Mouse (Mus musculus) gastrocnemius, postnatal 4 days (tissue): ENCODE measurements around the gene Zbtb43. TPM values are rescaled to one million over a fixed set of nuclear protein-coding genes. Genes with fewer than 3 reads are reported as not detected.

ENCODE experiments used
- DNase-seq, 2 experiments: peaks; one replicate each; pipeline ENCODE4 v3.0.0; 2021 to 2022; ENCODE audit warnings: low spot score in 2 of 2, mixed read lengths in 2 of 2
- long read RNA-seq, 2 experiments: library from polyadenylated mRNA; stranded (forward); transcript quantifications; one replicate each; pipeline ENCODE4 v2.0.0; 2021
- total RNA-seq, 2 experiments: library from RNA; stranded (reverse); gene quantifications; 2 replicates each; pipeline ENCODE4 v1.2.3; 2021

The Zbtb43 gene
- total RNA-seq, result 10 to 100 TPM; 15.7 to 18.1 TPM
- long read RNA-seq, experiment 1, full-length matches to known transcripts, result 8 of 13 reads
- long read RNA-seq, experiment 1, partial matches to known transcripts, result 0 of 13 reads
- long read RNA-seq, experiment 1, other reads (novel, unspliced or antisense), result 5 of 13 reads
- long read RNA-seq, experiment 2, full-length matches to known transcripts, result 10 of 18 reads
- long read RNA-seq, experiment 2, partial matches to known transcripts, result 0 of 18 reads
- long read RNA-seq, experiment 2, other reads (novel, unspliced or antisense), result 8 of 18 reads

DNA sequence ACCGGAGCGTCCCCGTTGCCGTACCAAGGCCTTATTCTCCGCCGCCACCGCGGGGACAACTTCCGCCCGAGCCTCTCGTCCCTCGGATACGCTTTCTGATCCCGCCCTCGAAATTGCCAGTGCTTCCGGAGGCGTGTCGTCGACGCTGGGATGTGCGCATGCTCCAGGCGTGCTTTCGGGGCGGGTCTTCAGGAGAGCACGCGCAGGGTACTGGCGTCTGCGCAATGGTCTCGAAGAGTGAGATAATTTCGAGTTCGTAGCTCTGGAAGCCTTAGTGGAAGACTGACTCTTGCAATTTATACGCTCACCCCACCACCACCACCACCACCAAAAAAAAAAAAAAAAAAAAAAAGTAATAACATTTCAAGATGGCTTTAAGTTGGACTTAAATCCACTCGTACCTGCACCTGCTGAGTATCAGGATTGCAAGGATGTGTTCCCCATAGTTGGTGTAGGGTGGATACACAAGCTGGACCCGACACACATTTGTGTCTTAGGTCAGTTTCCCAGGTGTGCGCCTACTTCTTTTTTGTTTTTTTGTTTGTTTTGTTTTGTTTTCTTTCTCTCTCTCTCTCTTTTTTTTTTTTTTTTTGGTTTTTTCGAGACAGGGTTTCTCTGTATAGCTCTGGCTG is at the start of gene Zbtb43:
Zbtb43 (minus strand) TSS at position 94 of the 632 bp plus-strand sequence.
- peak; percentile 87 to 94 for DNase-seq

DNA sequence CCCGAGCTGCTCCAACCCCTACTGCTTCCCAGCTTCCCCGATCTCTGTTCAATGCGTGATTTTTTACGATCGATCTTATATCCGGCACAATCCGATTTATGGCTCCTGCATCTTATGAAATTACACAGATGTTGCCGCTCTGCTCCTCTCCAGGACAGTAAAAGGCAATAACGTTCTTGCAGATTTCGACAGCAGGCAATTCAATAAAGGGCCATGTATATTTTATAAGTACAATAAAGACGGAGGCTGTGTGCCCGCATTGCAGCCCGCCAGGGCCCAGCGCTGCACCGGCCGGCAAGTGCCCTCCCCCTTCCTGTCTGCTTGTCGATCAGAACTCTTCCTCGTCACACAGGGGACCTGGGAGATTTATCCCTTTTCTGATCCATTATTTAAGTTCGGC is 47.5 kb upstream of the Zbtb43 start:
- DNase-seq, result no peak

DNA sequence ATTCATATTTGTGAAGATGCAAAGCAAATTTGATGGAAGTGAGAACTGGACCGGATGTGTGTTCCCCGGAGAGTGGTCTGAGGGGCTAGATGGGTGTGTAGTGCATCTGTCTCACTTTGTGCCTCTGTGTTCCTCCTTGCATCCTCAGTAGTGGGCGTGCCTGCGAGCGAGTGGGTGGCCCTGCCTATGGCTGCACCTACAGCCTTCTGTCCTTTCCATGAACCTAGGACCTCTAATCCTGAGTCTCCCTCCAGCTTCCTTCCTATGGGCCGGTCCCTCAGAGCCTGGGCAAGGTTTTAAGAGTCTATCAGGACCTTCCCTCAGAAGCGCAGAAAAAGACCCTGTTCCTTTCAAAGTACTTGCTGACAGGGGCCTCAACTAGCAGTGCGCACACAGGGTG is 47.1 kb upstream of the Zbtb43 start:
- DNase-seq, result no peak

DNA sequence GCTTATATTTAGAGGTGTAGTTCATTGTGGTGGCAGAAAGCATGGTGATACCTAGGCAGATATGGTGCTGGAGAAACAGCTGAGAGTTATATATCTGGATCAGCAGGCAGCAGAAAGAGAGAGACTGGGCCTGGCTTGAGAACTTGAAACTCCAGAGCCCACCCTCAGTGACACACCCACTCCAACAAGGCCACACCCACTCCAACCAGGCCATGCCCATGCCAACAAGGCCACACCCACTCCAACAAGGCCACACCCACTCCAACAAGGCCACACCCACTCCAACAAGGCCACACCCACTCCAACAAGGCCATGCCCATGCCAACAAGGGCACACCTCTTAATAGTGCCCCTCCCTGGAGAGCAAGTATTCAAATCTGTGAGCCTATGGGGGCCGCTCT is 42.4 kb upstream of the Zbtb43 start:
- no peak for DNase-seq

DNA sequence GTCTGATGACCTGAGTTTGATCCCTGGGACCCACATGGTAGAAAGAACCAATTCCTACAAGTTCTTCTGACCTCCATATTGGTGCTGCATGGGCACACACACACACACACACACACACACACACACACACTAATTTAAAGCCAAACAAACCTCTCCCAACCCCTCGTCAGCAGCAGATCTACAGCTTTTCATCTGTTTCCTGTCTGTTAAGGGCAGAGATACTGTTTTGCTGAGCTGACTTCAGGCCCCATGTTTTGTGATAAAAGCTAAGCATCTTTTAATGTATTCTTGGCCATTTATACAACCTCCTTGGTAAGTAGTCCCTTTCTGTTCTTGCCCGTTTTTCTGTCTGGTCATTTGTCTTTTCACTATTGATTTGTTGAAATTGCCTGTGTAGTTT is 34.2 kb upstream of the Zbtb43 start:
- DNase-seq, result no peak

DNA sequence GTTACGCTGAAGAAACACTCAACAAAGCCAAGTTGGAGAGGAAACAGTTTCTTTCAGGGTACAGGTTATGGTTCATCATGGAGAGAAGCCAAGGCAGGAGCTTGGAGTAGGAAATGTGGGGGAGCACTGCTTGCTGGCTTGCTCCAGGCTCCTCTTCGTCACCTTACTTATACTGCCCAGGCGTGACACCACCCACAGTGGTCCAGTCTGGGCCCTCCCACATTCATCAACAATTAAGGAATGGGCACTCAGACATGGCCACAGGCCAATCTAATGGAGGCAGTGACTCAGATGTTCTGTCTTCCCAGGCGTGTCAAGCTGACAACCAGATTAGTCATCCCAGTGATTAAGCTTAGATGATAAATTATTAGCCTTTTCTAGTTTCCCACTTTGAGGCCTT is 29.9 kb upstream of the Zbtb43 start:
- DNase-seq, result no peak

DNA sequence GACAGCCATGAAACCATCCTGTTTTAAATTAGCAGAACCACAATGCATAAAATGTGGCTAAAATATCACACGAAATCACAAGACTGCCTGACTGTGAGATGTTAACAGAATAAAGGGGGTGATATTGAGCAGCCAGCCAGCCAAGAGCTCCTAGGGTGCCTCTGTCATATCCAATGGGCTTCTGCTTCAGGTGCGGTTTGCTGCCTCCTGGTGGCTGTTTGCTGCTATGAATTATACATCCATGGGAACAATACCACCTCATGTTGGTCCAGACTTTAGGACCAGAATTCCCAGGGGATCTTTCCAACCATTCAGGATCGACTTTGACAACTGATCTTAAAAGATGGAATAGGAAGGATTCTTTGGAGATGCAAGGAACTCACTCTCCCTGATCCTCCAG is 27.3 kb upstream of the Zbtb43 start:
- no peak for DNase-seq

DNA sequence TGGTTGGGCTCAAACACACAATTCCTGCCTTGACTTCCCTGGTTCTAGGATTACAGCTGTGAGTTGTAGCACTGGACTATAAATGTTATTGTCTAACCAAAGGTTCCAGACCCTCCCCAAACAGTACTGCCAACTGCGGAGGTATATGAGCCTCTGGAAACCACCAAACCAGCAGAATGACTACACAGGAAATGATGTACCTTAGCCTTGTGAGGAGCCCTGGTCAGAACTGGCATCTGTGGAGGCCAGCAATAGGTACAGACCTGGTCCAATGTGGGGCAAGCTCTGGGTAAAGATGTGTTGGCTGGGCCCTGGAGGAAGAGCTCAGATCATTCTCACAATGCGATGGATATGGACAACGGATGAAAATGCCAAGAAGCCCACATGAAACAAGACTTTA is 23.7 kb upstream of the Zbtb43 start:
- no peak for DNase-seq

DNA sequence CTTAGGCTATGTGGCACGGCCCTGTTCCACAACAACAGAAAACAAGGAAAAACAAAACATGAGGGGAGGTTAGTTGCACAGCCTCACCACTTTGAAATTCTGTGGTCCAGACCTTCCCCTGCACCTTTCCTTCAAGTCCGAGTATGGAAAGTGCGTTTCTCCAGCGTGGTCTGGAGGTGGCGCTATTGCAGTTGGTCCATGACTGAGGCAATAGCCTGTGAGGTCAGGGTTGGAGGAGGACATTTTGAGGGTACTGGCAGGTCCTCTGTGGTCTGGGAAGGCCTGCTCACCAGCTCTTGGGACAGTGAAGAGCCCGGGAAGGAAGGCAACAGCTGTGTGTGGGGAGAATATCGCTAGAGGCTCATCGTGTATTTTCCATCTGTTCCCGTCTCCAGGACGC is 21.2 kb upstream of the Zbtb43 start:
- DNase-seq, result no peak

DNA sequence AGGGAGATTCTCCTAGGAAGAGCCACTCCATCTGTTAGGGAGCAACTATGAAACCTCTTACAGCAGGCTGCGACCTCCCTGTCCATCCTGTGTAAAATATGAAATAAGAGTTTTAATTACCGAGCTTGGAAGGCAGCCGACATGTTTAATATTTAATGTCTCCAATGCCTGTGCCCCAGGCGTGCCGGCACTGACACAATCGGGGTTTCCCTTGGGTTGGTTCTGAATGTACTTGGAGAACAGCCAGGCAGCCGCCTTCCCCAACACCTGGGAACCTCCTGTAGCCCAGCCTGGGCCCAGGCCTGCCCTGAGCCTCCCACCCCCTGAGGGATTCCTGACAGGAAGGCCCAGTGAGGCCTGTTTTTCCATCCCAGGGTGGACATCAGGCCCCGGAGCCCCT is 19.0 kb upstream of the Zbtb43 start:
- no peak for DNase-seq

DNA sequence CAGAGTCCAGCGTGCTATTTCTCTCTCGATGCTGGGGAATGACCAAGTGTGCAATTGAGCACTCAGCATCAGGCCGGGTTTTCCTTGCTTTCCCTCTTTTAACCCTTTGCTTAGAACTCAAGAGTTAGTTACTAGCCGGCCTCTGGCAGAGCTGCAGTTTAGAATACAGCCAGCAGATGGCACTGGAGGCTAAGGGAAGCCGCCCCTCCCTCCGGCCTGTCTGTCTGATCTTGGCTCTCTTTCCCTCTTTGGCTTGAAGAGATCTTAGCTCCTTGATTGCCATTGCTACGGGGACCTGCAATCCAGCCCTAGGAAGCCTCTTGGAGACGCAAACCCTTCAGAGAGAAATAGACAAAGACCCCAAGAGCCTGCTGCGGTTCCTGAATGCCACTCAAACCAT is 18.5 kb upstream of the Zbtb43 start:
- DNase-seq, result peak; percentile 55 to 73

DNA sequence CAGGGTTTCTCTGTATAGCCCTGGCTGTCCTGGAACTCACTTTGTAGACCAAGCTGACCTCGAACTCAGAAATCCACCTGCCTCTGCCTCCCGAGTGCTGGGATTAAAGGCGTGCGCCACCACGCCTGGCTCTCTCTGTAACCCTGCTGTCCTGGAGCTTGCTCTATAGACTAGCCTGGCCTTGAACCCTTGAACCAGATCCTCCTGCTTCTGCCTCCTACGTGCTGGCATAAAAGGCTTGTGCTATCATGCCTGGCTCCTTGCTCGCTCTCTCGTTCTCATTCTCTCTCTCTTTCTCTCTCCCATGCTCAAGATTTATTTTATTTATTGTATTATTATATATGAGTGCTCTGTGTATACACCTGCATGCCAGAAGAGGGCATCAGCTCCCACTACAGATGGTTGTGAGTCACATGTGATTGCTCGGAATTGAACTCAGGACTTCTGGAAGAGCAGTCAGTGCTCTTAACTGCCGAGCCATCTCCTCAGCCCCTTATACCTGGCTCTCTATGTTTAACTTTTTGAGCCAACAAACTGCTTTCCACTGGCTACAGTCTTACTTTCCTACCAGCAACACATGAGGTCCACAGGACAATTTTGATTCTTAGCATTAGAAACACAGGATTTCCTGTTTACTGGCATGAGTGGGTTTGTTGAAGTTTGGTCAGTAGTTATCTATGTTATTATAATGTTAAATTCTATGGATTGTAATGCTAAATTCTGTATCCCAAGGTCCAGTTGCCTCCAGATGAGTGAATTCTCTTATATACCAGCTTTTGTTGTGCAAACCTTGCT is 9.8 kb upstream of the Zbtb43 start:
- no peak for DNase-seq

DNA sequence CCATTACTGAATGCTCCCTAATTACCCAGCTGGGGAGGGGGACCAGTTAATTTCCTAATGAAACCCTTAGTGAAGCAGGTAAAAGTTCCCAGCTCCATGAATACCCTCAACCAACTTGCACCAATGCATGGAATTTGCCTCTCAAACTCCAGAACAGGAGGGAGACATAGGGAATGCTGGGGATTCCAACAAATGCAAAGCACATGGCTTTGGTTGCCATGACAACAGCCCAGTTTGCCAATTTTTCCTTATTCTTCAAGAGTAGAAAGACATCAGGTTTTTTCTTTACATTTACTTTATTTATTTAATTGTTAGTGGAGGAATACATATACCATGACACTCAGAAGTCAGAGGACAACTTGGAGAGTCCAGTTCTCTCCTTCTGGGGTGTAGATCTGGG is 7.6 kb upstream of the Zbtb43 start:
- DNase-seq, result no peak

DNA sequence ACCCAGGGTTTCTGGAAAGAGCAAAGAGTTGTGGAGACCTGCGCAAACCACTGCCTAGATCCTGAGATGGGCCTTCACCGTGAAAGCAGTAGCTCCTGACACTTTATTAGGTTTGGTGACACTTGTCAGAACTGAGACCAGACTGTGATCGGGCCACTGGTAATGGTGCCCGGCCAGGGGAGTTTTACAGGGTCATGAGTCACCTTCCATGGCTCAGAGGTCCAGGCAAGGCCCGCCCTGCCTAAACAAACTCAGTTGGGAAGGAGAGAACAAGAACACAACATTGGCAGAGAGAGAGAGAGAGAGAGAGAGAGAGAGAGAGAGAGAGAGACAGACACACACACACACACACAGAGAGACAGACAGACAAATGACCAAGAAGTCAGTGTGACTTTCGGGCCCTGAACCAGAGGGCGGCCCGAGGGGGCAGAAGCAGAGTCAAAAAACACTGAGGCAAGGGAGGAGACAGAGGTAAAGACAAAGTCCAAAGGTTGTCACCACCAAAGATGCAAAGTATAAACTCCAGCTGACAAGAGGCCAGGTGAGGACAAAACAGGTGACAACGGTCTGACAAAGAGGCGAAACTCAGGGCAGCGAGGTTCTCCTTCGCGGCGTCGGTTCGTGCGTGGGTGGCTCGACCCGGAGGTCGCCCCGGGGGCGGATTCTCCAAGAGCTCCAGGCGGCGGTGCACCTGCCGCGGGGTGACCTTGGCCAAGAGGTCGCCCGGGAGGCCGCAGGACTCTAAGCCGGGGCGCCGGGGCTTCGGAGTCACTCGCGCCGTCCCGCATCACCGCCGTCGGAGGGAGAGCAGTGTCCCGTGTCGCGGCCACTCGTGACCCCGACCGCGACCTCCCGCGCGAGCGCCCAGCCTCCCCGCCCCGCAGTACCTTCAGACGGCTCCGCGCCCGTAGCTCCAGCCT is 553 bp downstream of the Zbtb43 start:
- no peak for DNase-seq

DNA sequence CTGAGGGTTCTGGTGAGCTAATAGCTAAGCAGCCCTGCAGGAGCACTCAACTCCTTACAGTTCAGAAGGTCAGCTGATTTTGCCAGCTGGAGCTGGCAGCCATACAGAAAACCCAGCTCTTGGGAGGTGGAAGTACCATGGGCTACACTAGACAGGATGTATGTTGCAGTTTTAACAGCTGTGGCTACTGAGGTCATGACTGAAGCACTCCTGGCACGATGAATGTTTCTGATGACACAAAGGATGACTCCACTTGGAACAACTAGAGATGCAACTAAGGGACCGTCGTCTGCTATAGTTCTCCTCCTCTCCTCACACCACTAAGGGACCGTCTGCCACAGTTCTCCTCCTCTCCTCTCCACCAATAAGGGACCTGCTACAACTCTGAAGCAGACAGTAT is 2.4 kb downstream of the Zbtb43 start:
- DNase-seq, result no peak

DNA sequence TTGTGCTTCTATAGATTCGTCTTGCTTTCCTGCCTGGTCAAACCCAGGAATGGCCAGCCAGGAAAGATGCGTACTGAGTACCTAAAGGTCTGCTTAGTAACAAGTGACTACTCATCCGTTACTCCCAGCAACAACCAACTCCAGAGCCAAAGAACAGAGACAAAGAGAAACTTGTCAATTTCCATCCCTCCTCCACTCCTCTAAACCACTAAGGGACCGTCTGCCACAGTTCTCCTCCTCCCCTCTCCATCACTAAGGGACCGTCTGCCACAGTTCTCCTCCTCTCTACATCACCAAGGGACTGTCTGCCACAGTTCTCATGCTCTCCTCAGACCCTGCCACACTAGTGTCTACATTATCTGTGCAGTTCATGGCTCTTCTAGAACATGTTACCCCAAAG is 3.1 kb downstream of the Zbtb43 start:
- DNase-seq, result no peak

DNA sequence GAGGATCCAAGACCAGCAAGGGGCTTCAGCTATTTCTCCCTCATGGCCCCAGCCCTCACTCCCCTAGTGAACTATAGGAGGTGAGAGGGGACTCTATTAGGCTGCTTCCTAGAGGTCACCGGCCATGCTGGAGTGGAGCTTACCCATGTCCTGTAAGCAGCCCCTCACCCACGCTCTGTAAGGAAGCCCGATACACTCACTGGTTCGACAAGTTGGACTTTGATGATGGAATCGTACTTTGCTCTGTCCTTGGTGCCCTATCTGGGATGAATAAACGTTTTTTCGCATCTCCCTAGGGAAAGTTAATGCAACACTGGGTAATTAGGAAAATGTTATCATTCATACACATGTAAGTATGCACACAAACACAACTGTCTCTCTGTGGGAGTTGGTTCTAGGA is 6.3 kb downstream of the Zbtb43 start:
- DNase-seq, result no peak

DNA sequence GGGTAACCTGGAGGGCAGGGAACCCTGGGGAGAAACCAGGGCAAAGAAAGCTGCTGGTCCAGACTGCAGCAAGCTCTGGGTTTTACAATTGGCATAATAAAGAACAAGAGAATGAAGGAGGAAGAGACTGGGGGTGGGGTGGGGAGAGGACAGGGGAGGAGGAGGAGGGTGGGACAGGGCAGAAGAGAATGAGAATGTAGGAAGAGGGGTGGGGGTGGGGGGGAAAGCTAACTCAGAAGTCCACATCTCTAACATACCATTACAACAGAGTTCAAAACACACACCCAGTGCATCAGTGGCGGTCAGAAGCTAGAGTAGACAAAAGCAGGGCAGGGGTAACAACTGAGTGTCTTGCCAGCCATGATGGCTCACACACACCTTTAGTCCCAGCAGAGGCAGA is 7.3 kb downstream of the Zbtb43 start:
- DNase-seq, result no peak

DNA sequence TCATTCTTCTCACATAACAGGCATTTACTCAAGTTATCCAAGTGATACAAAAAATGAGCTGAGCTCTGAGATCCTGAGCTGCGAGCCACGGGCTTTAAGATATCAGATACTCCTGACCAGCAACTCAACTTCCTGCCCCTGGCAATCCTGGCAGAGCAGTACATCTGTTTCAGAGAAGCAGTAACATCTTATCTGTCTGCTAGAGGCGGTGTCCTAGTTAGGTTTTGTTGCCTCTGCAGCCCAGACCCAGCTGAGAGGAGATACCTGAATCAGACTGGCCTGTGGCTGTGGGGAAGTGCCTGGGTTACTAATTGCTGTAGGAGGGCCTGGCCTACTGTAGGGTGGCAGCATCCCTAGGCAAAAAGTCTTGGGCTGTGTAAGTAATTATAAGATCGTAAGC is 8.7 kb downstream of the Zbtb43 start:
- no peak for DNase-seq

DNA sequence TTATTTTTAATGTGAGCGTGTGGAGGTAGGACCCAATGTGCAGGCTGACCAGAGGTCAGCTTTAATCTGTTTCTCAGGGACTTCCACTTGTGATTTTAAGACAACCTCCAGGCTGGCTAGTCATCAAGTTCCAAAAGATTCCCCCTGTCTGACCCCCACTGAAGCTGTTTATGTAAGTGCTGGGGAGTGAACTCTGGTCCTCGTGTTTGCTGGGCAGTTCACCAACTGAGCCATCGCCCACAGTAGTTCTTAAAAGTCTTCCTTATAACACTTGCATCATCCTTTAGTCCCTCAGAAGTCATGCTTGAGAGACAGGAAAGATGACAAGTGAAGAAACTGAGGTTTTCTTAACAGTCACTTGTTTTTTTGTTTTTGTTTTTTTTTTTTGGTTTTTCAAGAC is 11.7 kb downstream of the Zbtb43 start:
- DNase-seq, result no peak

DNA sequence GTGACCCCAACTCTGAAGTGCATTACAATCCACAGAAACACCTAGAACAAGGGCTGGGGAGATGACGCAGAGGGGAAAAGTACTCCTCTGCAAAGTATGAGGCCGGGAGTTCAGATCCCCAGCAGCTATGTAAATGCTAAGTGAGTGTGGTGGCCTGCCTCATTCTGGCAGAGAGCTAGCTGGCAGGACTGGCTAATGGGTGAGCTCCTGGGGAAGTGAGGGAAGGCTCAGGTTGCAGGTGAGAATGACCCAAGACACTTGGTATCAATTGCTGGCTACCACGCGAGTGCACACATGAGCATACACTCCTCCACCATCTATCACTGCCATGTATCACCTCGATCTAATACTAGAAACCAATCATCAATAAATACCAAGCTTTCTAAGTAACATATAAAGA is 12.1 kb downstream of the Zbtb43 start:
- no peak for DNase-seq
